Mouse (Mus musculus) limb, embryonic 12.5 days (tissue): ENCODE results near the gene Cdc6. TPM values are rescaled to one million over a fixed set of nuclear protein-coding genes. Genes with fewer than 3 reads are reported as not detected.
"Not testable (repeated sequence)": the region's sequence is repeated elsewhere in the genome, so short reads cannot be mapped to it uniquely, and the experiment has no call there.

Experiments
- ATAC-seq: fragments of 200-750 bp; cut with Nextera tagmentation; 2 replicates; pipeline ENCODE4 v1.8.0; 2017; ENCODE audit warnings: low read depth, moderate TSS enrichment; ENCODE audit not compliant: insufficient number of reproducible peaks, insufficient read depth, low FRiP score, low TSS enrichment
- H3K27ac ChIP-seq: fragments of 300-500 bp; sonication (generic); 2 replicates; pipeline ENCODE4 v1.5.1; 2016; ENCODE audit warnings: mild to moderate bottlenecking, moderate library complexity
- H3K27me3 ChIP-seq: fragments of 300-500 bp; sonication (generic); 2 replicates; pipeline ENCODE4 v1.6.1; 2016; ENCODE audit warnings: mild to moderate bottlenecking, moderate library complexity
- H3K36me3 ChIP-seq: fragments of 300-500 bp; sonication (generic); 2 replicates; pipeline ENCODE4 v1.6.1; 2016; ENCODE audit warnings: mild to moderate bottlenecking, moderate library complexity
- H3K4me1 ChIP-seq: fragments of 300-500 bp; sonication (generic); replicated peaks from 2 replicates; pipeline ENCODE4 v1.6.1; 2016
- H3K4me2 ChIP-seq: fragments of 300-500 bp; sonication (generic); 2 replicates; pipeline ENCODE4 v1.6.1; 2016; ENCODE audit warnings: mild to moderate bottlenecking, moderate library complexity
- H3K4me3 ChIP-seq: fragments of 300-500 bp; sonication (generic); replicated peaks from 2 replicates; pipeline ENCODE4 v1.5.1; 2016; ENCODE audit warnings: mild to moderate bottlenecking
- H3K9ac ChIP-seq: fragments of 300-500 bp; sonication (generic); replicated peaks from 2 replicates; pipeline ENCODE4 v1.6.1; 2016; ENCODE audit warnings: mild to moderate bottlenecking, moderate library complexity
- H3K9me3 ChIP-seq: fragments of 300-500 bp; sonication (generic); 2 replicates; pipeline ENCODE4 v1.6.1; 2016; ENCODE audit warnings: mild to moderate bottlenecking, moderate library complexity
- WGBS: fragments of 180-500 bp; shearing (Covaris S2); methylation state at CpG from one replicate; pipeline ENCODE4 v1.1.7; 2016; 5-methylcytosine and 5-hydroxymethylcytosine counted together
- polyA plus RNA-seq: library from polyadenylated mRNA; unstranded; fragments of >200 nt; fragmentation: Nextera tagmentation; extraction: Ambion mirVana; gene quantifications from 2 replicates; pipeline ENCODE4 v1.2.1, GENCODE M21; 2016

Gene Cdc6
- polyA plus RNA-seq, 1 experiment from 2014 or later, result 44.8 TPM

DNA sequence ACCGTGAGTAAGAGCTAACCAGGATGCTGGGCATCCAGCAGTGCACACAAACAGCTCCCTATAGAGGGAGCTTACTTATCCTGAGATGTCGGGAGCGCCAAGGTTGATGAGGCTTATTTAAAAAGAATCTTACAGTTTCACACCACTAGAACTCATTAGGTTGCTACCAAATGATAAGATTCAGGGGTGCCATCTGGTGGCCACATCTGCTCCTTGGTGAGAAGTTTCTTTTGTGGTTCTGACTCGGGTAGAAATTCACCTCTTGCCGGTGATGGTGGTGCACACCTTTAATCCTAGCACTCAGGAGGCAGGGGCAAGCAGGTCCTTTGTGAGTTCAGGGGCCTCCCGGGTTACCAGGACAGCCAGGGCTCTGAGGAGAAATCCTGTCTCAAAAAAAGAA is 2.1 kb downstream of the Cdc6 start:
- no peak for ATAC-seq
- Histone ChIP-seq H3K9me3 (no peaks in the 10 kb centered on the region), H3K27ac (no peak overlapping the region), H3K4me2 (peak overlapping the region; percentile 88), H3K9ac (no peak overlapping the region; the same call in 1 of the 2 replicates), H3K27me3 (no peaks in the 10 kb centered on the region), H3K4me1 (peaks cover 16% of the 10 kb centered on the region), H3K4me3 (peak overlapping the region; percentile 58), H3K36me3 (peaks cover 63% of the 10 kb centered on the region)
- 57% methylated on average over 6 of the region's 6 CpGs for WGBS

- ATAC-seq, result no peak
- WGBS, result 93% methylated on average over 11 of the region's 11 CpGs
- Histone ChIP-seq H3K4me2 (no peak overlapping the region), H3K36me3 (peaks cover 63% of the 10 kb centered on the region), H3K4me1 (peaks cover 16% of the 10 kb centered on the region), H3K27ac (no peak overlapping the region), H3K4me3 (no peak overlapping the region), H3K9ac (no peak overlapping the region), H3K9me3 (no peaks in the 10 kb centered on the region), H3K27me3 (no peaks in the 10 kb centered on the region)
These were observed 2.8 kb downstream of the Cdc6 start for GRCm38 (mm10) chr11:98910415-98910814.

DNA sequence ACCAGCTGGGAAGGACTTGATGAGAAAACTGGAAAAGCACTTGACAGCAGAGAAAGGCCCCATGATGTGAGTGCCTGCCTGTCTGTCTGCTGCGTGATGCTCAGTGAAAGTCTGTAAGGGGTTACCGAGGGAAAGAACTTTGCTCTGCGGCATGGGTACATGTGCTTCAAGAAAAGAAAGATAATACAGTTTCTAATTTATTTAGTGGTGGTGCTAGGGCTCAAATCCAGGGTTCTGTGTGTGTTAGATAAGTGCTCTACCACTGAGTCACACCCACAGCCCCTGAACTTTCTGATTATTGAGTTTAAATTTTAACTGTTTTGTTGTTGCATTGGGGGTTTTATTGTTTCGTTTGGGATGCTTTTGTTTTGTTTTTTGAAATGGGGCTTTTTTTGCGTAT is 3.9 kb downstream of the Cdc6 start:
- Histone ChIP-seq H3K4me2 (no peak overlapping the region), H3K36me3 (peaks cover 67% of the 10 kb centered on the region), H3K9me3 (no peaks in the 10 kb centered on the region), H3K4me3 (no peak overlapping the region), H3K27me3 (no peaks in the 10 kb centered on the region), H3K4me1 (peaks cover 16% of the 10 kb centered on the region), H3K27ac (no peak overlapping the region), H3K9ac (no peak overlapping the region)
- ATAC-seq, result no peak
- WGBS, result 89% methylated on average over 5 of the region's 5 CpGs

DNA sequence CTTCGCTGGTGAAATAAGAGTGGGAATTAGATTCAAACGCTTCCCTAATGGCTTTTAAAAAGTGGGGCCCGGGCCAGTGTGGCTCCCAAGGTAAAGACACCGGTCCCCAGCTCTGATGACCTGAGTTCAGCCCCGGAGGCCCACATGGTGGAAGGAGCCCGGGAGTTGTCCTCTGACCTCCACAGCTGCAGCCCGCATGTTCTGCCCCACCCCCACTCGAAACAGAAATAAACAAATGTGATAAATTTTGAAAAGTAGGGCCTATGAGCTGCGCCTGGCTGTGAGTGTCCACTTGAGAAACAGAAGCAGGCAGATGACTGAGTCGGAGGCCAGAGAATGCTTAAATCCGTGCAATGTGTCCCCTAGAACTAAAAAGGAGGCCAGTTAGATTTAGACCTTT is 6.6 kb downstream of the Cdc6 start:
- Histone ChIP-seq H3K4me1 (peaks cover 22% of the 10 kb centered on the region), H3K9me3 (no peaks in the 10 kb centered on the region), H3K4me2 (no peak overlapping the region), H3K36me3 (peaks cover 92% of the 10 kb centered on the region), H3K27ac (peak overlapping the region; percentile 17; the same call in 1 of the 2 replicates), H3K9ac (no peak overlapping the region; the same call in 1 of the 2 replicates), H3K27me3 (no peaks in the 10 kb centered on the region), H3K4me3 (no peak overlapping the region)
- ATAC-seq, result no peak
- 62% methylated on average over 11 of the region's 11 CpGs for WGBS

DNA sequence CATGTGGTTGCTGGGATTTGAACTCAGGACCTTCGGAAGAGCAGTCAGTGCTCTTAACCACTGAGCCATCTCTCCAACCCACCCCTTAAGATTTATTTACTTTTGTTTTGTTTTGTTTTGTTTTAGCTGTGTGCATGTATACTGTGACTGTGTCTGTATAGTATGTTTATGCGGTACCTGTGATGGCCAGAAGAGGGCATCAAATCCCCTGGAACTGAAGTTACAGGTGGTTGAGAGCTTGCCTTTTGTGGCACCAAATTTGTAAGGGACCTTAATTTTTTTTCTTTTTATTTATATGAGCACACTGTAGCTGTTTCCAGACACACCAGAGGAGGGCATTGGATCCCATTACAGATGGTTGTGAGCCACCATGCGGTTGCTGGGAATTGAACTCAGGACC is 8.8 kb downstream of the Cdc6 start:
- H3K4me3 ChIP-seq, H3K9ac ChIP-seq, H3K4me2 ChIP-seq, H3K27me3 ChIP-seq, H3K9me3 ChIP-seq, H3K27ac ChIP-seq, ATAC-seq: not testable (repeated sequence)
- 93% methylated on average over 3 of the region's 3 CpGs for WGBS
- H3K4me1 ChIP-seq, result peaks cover 19% of the 10 kb centered on the region
- H3K36me3 ChIP-seq, result peaks cover 94% of the 10 kb centered on the region

DNA sequence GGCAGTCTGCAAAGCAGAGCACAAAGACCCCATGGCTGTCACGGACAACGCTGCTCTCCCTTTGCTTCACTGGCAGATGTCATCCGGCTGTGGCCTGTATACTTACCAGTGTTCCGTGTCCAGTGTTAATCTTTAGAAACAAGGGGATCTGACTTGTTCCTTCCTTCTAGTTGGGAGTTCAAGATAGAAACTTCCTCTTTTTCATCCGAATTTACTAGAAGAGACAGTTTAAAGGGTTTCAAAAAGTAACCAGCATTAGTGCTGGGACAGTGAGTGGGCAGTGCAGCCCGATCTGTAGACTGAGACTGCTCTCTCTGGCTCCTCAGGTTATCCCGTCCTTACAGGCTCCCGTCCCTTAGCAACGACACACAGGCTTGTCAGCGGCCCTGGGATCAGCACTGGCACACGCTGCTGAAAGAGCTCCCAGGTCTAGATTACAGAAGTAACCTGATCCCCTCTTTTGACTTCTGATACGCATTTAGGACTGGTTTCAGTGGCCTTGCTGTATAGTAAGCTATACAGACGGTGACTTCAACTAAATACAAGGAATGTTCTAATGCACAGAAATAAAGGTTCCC is 9.9 kb downstream of the Cdc6 start:
- no peak for ATAC-seq
- H3K4me2 ChIP-seq, result no peak overlapping the region
- WGBS, result 57% methylated on average over 13 of the region's 13 CpGs
- H3K9ac ChIP-seq, result no peak overlapping the region
- H3K4me1 ChIP-seq, result peaks cover 27% of the 10 kb centered on the region
- no peaks in the 10 kb centered on the region for H3K9me3 ChIP-seq
- H3K36me3 ChIP-seq, result peaks cover 85% of the 10 kb centered on the region
- no peak overlapping the region for H3K4me3 ChIP-seq
- no peaks in the 10 kb centered on the region for H3K27me3 ChIP-seq
- H3K27ac ChIP-seq, result peak overlapping the region; percentile 74

DNA sequence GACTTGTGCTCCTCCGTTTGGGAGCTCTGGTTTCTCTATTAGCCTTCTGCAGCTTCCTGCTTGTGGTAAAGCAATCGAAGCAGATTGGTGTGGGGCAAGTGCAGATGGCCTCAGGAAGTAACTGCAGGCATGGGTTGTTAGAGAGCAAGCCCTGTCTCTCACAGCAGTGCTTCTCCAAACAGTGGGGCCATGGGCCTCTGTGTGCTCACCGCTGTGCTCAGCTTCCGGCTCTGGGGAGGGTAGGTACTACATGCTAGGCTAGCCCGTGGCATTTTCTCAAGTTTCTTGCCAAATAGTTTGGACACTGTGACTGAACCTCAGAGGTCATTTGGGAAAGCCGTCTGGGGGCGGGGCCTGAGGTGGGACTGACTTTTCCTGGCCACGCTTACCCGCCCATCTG is 10.6 kb downstream of the Cdc6 start:
- no peak overlapping the region for H3K4me2 ChIP-seq
- H3K4me1 ChIP-seq, result peaks cover 35% of the 10 kb centered on the region
- H3K9me3 ChIP-seq, result no peaks in the 10 kb centered on the region
- peak overlapping the region; percentile 74 for H3K27ac ChIP-seq
- no peak overlapping the region for H3K4me3 ChIP-seq
- no peak for ATAC-seq
- H3K27me3 ChIP-seq, result no peaks in the 10 kb centered on the region
- H3K36me3 ChIP-seq, result peaks cover 79% of the 10 kb centered on the region
- H3K9ac ChIP-seq, result no peak overlapping the region
- WGBS, result 60% methylated on average over 9 of the region's 9 CpGs

- peak overlapping the region; percentile 74; the same call in 1 of the 2 replicates for H3K27ac ChIP-seq
- ATAC-seq, result no peak
- H3K4me3 ChIP-seq, result no peak overlapping the region
- H3K36me3 ChIP-seq, result peaks cover 71% of the 10 kb centered on the region
- no peak overlapping the region for H3K4me2 ChIP-seq
- H3K9ac ChIP-seq, result no peak overlapping the region
- 95% methylated on average over 11 of the region's 11 CpGs for WGBS
- H3K4me1 ChIP-seq, result peaks cover 42% of the 10 kb centered on the region
- H3K9me3 ChIP-seq, result no peaks in the 10 kb centered on the region
- no peaks in the 10 kb centered on the region for H3K27me3 ChIP-seq
These were observed 11.4 kb downstream of the Cdc6 start for GRCm38 (mm10) chr11:98919009-98919408.

GRCm38 (mm10) chr11:98921813-98922212 is 14.2 kb downstream of the Cdc6 start:
- not testable (repeated sequence) for ATAC-seq, H3K9ac ChIP-seq, H3K9me3 ChIP-seq, H3K27me3 ChIP-seq
- H3K4me1 ChIP-seq, result peaks cover 70% of the 10 kb centered on the region
- peaks cover 46% of the 10 kb centered on the region for H3K36me3 ChIP-seq
- peak overlapping the region; percentile 96 for H3K27ac ChIP-seq
- 33% methylated on average over 15 of the region's 15 CpGs for WGBS
- H3K4me3 ChIP-seq, result 0 out of 2 replicates have a peak overlapping the region, but pooled peaks have one; percentile 1
- peak overlapping the region; percentile 32 for H3K4me2 ChIP-seq

DNA sequence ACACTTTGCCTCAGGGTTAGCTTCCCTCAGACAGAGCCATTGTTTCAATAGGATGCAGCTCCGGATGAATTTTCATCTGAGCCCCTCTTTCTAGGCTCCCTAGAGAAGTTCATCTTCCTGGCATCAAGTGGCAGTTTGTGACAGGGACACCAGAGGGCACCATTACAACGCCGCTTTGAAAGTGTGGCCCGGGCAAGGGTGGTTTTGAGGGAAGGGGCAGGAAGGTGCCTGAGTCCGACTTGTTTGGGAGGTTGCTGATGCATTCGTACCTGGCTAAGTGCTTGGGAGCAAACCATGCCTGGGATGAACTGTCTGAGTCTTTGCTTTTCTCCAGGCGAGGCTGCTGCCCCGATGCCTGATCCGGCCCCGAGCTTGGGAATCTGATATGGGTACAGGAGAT is 14.7 kb downstream of the Cdc6 start:
- WGBS, result 22% methylated on average over 10 of the region's 10 CpGs
- peak; percentile 7; the same call in 1 of the 2 replicates for ATAC-seq
- not testable (repeated sequence) for H3K9me3 ChIP-seq, H3K27me3 ChIP-seq, H3K9ac ChIP-seq
- H3K4me3 ChIP-seq, result 0 out of 2 replicates have a peak overlapping the region, but pooled peaks have one; percentile 1
- H3K4me2 ChIP-seq, result peak overlapping the region; percentile 32
- peaks cover 71% of the 10 kb centered on the region for H3K4me1 ChIP-seq
- H3K36me3 ChIP-seq, result peaks cover 41% of the 10 kb centered on the region
- H3K27ac ChIP-seq, result peak overlapping the region; percentile 96

DNA sequence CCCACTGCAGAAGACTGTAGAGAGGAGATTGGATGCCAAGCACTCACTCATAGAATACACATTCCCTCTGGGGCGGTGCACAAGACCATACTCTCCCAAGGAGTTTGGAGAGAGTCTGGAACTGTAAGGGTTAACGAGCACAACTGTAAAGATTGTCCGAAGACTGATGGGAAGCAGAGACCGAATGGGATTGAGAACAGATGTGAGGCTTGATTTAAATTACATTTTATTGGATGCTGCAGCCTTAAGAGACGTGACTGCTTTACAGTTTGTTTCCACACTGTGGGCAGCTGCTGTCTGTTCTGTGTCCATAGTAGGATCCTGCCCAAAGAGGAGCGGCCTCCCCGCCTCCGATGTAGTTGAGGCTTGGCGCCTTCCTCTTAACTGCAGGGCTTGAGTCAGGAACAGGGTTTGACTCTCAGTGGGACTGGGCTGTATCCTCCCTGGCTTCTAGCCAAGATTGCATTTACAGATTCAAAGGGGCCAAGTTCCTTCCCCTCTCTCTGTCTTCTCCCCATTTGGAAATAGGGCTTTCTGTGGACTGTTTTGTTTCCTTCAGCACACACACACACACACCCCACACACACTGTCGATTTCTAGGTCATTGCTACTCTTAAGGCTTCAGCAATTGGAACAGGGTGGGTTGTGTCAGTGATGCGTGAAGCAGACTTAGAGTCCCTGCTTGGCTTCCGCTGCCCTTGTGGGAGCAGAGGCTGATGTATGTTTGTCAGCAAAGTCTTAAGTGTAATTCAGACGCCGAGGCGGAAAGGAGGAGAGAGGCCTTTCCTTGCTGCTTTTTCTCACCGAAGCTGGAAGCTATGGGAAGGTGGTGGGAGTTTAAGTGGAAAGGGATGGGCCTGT is 15.5 kb downstream of the Cdc6 start:
- Histone ChIP-seq H3K4me1 (peaks cover 68% of the 10 kb centered on the region), H3K4me2 (peak overlapping the region; percentile 32), H3K4me3 (0 out of 2 replicates have a peak overlapping the region, but pooled peaks have one; percentile 1), H3K27ac (peak overlapping the region; percentile 96), H3K36me3 (peaks cover 33% of the 10 kb centered on the region)
- 16% methylated on average over 16 of the region's 16 CpGs for WGBS
- ATAC-seq, result peak; percentile 60
- H3K27me3 ChIP-seq, H3K9me3 ChIP-seq, H3K9ac ChIP-seq: not testable (repeated sequence)
